Mouse (Mus musculus) heart, adult 2 months (tissue): ENCODE results near the gene Adh6b.

ENCODE experiments used
- CTCF ChIP-seq: fragments of 200-600 bp; IDR thresholded peaks from 2 replicates; pipeline ENCODE4 v1.8.1; 2022; ENCODE audit warnings: antibody characterized with exemption, mild to moderate bottlenecking, moderate library complexity
- EP300 ChIP-seq: fragments of 200-500 bp; IDR thresholded peaks from 2 replicates; pipeline ENCODE4 v1.6.1; 2011; ENCODE audit warnings: low read depth, low read length, control low read depth; ENCODE audit not compliant: insufficient read depth
- POLR2A ChIP-seq: fragments of 200-500 bp; IDR thresholded peaks from 2 replicates; pipeline ENCODE4 v1.6.1; 2011; ENCODE audit warnings: mild to moderate bottlenecking, low read depth, low read length, control low read depth; ENCODE audit not compliant: insufficient read depth

GRCm38 (mm10) chr3:138316908-138317472 lies 24.6 kb upstream of the Adh6b start:
- no peak for TF ChIP-seq CTCF
- no peak for TF ChIP-seq POLR2A
- no peak for TF ChIP-seq EP300
